Mouse (Mus musculus): Measurements from ENCODE around the gene Tctex1d4. TPM values are rescaled to one million over a fixed set of nuclear protein-coding genes. Genes with fewer than 3 reads are reported as not detected.

Tctex1d4 gene
- 0.22 TPM in 1 of 2 replicates, not detected in the other for polyA plus RNA-seq (2015; fragmentation: Nextera tagmentation; extraction: Ambion mirVana)

DNA sequence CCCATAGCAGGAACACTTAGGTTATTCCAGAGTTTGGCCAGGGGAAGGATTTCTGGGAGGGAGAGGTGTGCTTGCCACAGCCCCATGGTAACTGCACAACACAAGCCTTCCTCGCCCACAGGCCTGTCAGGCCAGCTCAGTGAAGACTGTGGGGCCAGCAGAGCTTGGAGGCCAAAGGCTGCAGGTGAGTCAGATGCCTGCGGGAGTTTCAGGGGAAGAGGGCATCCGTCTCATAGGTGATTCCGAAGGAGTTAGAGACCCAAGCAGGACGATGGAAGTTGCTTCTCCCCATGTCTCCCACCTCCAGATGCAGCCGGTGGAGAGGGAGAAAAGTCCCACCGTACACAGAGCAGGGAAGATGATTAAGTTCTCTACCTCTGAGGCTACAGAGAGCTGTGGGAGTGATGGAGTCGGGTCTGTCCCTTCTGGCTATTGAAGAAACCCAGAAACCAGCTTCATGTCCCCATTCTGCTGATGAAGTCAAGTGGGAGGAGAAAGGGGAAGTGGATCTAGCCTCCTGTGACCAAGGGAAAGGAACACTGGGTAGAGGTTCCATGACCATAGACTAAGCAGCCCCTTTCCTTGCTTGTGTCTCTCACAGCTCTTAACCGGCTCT lies at the start of gene Tctex1d4:
Gene Tctex1d4, plus strand, starts transcription at position 120 of the 616 bp plus-strand sequence.

GRCm38 (mm10) chr4:117095551-117096452 lies 30.8 kb upstream of the Tctex1d4 start, which contains the start of gene Ptch2:
TSS of gene Ptch2 (plus strand) at chr4:117096075.

GRCm38 (mm10) chr4:117125348-117125909 lies 1.2 kb upstream of the Tctex1d4 start, which contains the start of gene Btbd19:
TSS of gene Btbd19 (minus strand) at chr4:117125725.

DNA sequence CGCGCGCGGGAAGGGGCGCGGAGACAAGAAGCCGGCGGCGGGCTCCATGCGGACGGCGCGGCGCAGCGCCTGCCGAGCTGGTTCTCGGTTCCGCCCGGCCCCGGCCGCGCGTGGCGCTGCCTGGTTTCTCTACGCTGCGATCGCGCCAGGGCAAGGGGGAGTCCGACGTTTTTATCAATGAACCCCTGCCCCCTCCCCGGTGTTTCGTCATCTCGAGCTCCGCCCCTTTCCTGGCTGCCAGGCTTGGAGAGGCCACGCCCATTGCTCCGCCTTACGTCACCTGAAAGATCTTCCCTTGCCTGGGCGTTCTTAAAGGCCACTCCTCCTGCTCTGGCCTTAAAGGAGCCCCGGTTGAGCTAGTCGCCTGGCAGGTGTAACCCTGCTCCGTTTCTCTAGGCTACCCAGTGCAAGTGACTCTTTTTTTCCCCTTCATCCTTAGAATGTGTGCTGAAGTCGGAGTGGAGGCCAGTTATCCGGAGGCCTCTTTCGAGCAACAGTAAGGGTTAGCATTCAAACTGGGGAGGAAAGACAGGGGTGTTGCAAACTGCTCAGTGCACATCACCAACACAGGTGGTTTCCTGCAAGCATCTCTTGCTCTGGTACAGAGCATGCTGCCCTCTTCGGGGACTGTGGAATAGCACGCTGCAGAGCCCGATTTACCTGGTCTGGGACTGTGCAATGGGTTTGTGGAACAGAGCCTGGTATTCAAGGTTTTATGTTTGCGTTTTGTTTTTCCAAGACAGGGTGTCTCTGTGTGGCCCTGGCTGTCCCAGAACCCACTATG lies 7.4 kb downstream of the Tctex1d4 start, which contains the start of gene Plk3:
Gene Plk3, minus strand, starts transcription at position 147 of the 784 bp plus-strand sequence.

DNA sequence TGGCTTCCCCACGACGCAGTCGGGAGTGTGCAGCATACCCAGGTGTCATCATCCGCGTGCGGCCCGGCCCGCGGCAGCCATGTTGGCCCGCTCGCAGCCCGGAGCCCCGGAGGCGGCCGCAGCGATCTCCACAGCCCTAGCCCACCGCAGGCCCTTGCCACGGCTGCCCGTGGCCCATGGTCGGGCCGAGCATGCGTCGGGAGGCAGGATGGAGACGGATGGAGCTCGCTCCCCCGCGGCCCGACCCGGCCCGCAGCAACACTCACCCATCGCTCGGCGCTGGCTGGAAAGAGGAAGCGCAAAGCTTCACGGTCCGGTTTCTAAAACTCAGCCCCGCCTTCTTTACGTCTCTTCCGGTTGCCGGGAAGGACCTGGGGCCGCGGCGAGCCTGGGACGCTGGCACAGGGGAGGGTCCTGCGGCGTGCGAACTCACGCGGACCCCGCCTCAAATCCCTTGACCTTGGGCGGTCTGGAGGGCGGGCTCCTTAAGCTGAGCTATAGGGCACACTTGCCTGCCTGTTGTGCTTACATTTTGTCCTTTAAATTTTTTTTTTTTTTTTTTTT lies 29.3 kb downstream of the Tctex1d4 start, which contains the start of gene Rps8:
Gene Rps8, minus strand, starts transcription at position 452 of the 564 bp plus-strand sequence.

Small RNAs within 50 kb of the gene (microRNA-seq; reads per million reads assigned to microRNA genes)
- 0 reads per million in 2 experiments for gene Gm22398

Other genes with a start within 250 kb of the Tctex1d4 start
- gene Zswim5, start 249.4 kb upstream of the Tctex1d4 start, polyA plus RNA-seq (2015; fragmentation: Nextera tagmentation; extraction: Ambion mirVana) = 0.02 and 0.03 TPM in 2 replicates
- gene Urod, start 132.4 kb upstream of the Tctex1d4 start, polyA plus RNA-seq (2015; fragmentation: Nextera tagmentation; extraction: Ambion mirVana) = 69.0 and 75.1 TPM in 2 replicates
- 8.5 and 8.8 TPM in 2 replicates for gene Hectd3, start 131.5 kb upstream of the Tctex1d4 start, polyA plus RNA-seq (2015; fragmentation: Nextera tagmentation; extraction: Ambion mirVana)
- 31.1 and 33.3 TPM in 2 replicates for gene Eif2b3, start 107.4 kb upstream of the Tctex1d4 start, polyA plus RNA-seq (2015; fragmentation: Nextera tagmentation; extraction: Ambion mirVana)
- gene Ptch2, start 30.7 kb upstream of the Tctex1d4 start, polyA plus RNA-seq (2015; fragmentation: Nextera tagmentation; extraction: Ambion mirVana) = 4.4 and 5.2 TPM in 2 replicates
- 2.8 and 4.8 TPM in 2 replicates for gene Btbd19, start 1.1 kb upstream of the Tctex1d4 start, polyA plus RNA-seq (2015; fragmentation: Nextera tagmentation; extraction: Ambion mirVana)
- 1.4 and 2.5 TPM in 2 replicates for gene Plk3, start 7.2 kb downstream of the Tctex1d4 start, polyA plus RNA-seq (2015; fragmentation: Nextera tagmentation; extraction: Ambion mirVana)
- gene Rps8, start 29.4 kb downstream of the Tctex1d4 start, polyA plus RNA-seq (2015; fragmentation: Nextera tagmentation; extraction: Ambion mirVana) = 600 and 626 TPM in 2 replicates
- gene Kif2c, start 55.8 kb downstream of the Tctex1d4 start, polyA plus RNA-seq (2015; fragmentation: Nextera tagmentation; extraction: Ambion mirVana) = 8.3 and 10.5 TPM in 2 replicates
- gene Tmem53, start 125.2 kb downstream of the Tctex1d4 start, polyA plus RNA-seq (2015; fragmentation: Nextera tagmentation; extraction: Ambion mirVana) = 25.5 and 32.8 TPM in 2 replicates
- 0.12 and 0.18 TPM in 2 replicates for gene Armh1, start 125.3 kb downstream of the Tctex1d4 start, polyA plus RNA-seq (2015; fragmentation: Nextera tagmentation; extraction: Ambion mirVana)